Mouse (Mus musculus) heart, postnatal 0 days (tissue): ENCODE data around the gene Cdk10.

Experiments used
- CTCF ChIP-seq: IDR thresholded peaks from 2 replicates; pipeline ENCODE4 v1.5.1; 2016; ENCODE audit warnings: antibody characterized with exemption, control low read depth, low read depth
- EP300 ChIP-seq: IDR thresholded peaks from 2 replicates; pipeline ENCODE4 v1.6.1; 2016; ENCODE audit warnings: antibody characterized with exemption, low read depth

DNA sequence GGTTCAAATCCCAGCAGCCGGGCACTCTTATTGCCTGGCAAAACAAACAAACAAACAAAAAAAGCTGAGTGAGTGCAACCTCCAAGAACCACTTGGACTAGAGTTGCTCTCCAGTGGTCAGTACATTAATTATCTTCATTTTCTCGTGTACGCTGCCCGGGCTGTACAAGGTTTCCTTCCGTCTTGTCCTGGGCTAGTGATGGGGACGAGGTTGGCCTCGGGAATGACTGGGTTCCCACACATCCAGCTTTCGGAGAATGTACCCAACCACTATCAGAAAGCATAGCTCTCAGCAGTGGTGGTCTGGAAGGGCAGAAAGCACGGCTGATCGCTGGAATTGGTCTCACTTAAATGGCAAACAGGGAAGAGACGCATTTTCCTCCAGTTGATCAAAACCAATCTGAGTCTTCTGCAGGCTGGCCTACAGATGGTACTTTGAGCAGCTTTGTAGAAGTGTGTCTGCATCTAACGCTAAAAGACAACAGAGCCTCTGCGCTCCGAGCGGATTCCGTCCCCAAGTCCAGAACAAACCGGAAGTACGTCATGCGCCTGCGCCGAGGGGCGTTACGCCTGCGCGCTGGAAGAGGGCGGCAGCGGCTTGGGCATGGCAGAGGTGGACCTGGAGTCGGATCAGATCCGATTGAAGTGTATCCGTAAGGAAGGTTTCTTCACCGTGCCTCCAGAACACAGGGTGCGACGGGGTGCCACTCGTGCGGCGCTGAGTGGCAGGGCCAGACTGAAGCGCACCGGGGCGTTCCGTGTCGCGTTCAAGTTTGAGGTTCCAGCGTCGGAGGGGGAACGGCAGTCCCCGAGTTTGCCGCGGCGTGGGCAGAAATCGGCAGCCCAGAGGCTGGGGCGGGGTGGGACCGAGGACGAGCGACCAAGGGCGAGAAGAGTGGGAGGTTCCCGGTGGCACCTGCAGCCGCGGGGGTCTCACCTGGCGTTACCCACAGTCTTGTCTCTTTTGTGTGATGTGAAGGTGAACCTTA lies at the start of gene Cdk10:
- no peak for TF ChIP-seq EP300
- TF ChIP-seq CTCF = 0 out of 2 replicates have a peak, but pooled peaks have one; percentile 6
